Mouse (Mus musculus) heart, adult 2 months (tissue): ENCODE data around the gene Hmga2.

Source experiments
- CTCF ChIP-seq: fragments of 200-600 bp; IDR thresholded peaks from 2 replicates; pipeline ENCODE4 v1.8.1; 2022; ENCODE audit warnings: antibody characterized with exemption, mild to moderate bottlenecking, moderate library complexity
- EP300 ChIP-seq: fragments of 200-500 bp; IDR thresholded peaks from 2 replicates; pipeline ENCODE4 v1.6.1; 2011; ENCODE audit warnings: low read depth, low read length, control low read depth; ENCODE audit not compliant: insufficient read depth
- POLR2A ChIP-seq: fragments of 200-500 bp; IDR thresholded peaks from 2 replicates; pipeline ENCODE4 v1.6.1; 2011; ENCODE audit warnings: mild to moderate bottlenecking, low read depth, low read length, control low read depth; ENCODE audit not compliant: insufficient read depth

GRCm38 (mm10) chr10:120432731-120433462, 43.4 kb downstream of the Hmga2 start:
- TF ChIP-seq POLR2A, result no peak
- no peak for TF ChIP-seq EP300
- TF ChIP-seq CTCF, result no peak
